Mouse (Mus musculus) myocyte (in vitro differentiated cells): ENCODE data around the gene Frrs1. TPM values are rescaled to one million over a fixed set of nuclear protein-coding genes. Genes with fewer than 3 reads are reported as not detected.

ENCODE experiments used
- H3K27me3 ChIP-seq: one replicate; pipeline ENCODE4 v1.6.1; 2011; ENCODE audit not compliant: control insufficient read depth, insufficient read depth, insufficient read length
- H3K36me3 ChIP-seq: one replicate; pipeline ENCODE4 v1.6.1; 2011; ENCODE audit not compliant: control insufficient read depth, insufficient read depth
- H3K4me2 ChIP-seq: one replicate; pipeline ENCODE4 v1.6.1; 2011; ENCODE audit warnings: low read depth, control low read depth
- H3K4me3 ChIP-seq: one replicate; pipeline ENCODE4 v1.5.1; 2011; ENCODE audit warnings: mild to moderate bottlenecking, control low read depth, moderate library complexity
- H3K79me2 ChIP-seq: one replicate; pipeline ENCODE4 v1.6.1; 2011; ENCODE audit not compliant: control insufficient read depth, insufficient read depth
- H3ac ChIP-seq: one replicate; pipeline ENCODE4 v1.6.1; 2011; ENCODE audit not compliant: control insufficient read depth, insufficient read length
- CEBPB ChIP-seq: IDR thresholded peaks from 2 replicates; pipeline ENCODE4 v1.6.1; 2011; ENCODE audit warnings: mild to moderate bottlenecking, moderate library complexity; ENCODE audit not compliant: poor library complexity, insufficient read depth, severe bottlenecking
- E2F4 ChIP-seq: IDR thresholded peaks from one replicate; pipeline ENCODE4 v1.6.1; 2011; ENCODE audit warnings: mild to moderate bottlenecking, control low read depth, moderate library complexity; ENCODE audit not compliant: insufficient read depth
- MAX ChIP-seq: IDR thresholded peaks from one replicate; pipeline ENCODE4 v1.6.1; 2011; ENCODE audit warnings: low read depth, mild to moderate bottlenecking, control low read depth
- MYOD1 ChIP-seq, 3 experiments: IDR thresholded peaks; one replicate each; pipeline ENCODE4 v1.6.1; 2011; ENCODE audit warnings: control low read depth in 2 of 3, low read depth in 2 of 3, mild to moderate bottlenecking in 2 of 3, moderate library complexity in 1 of 3; ENCODE audit not compliant: insufficient read length in 2 of 3, control insufficient read depth in 1 of 3
- MYOG ChIP-seq, 3 experiments: IDR thresholded peaks; one replicate each; pipeline ENCODE4 v1.6.1; 2011; ENCODE audit warnings: control low read depth in 2 of 3, low read depth in 2 of 3, mild to moderate bottlenecking in 2 of 3; ENCODE audit not compliant: insufficient read length in 2 of 3, control insufficient read depth in 1 of 3, insufficient read depth in 1 of 3
- POLR2A ChIP-seq: IDR thresholded peaks from one replicate; pipeline ENCODE4 v1.6.1; 2011; ENCODE audit warnings: low read depth, mild to moderate bottlenecking, control low read depth, moderate library complexity; ENCODE audit not compliant: insufficient read length
- POLR2AphosphoS2 ChIP-seq: IDR thresholded peaks from one replicate; pipeline ENCODE4 v1.6.1; 2011; ENCODE audit warnings: low read depth, control low read depth; ENCODE audit not compliant: insufficient read length
- REST ChIP-seq: IDR thresholded peaks from one replicate; pipeline ENCODE4 v1.6.1; 2011; ENCODE audit warnings: mild to moderate bottlenecking, control low read depth, moderate library complexity; ENCODE audit not compliant: insufficient read depth, insufficient read length
- SRF ChIP-seq: IDR thresholded peaks from one replicate; pipeline ENCODE4 v1.6.1; 2011; ENCODE audit warnings: low read depth; ENCODE audit not compliant: control insufficient read depth, insufficient read length
- TCF12 ChIP-seq: IDR thresholded peaks from one replicate; pipeline ENCODE4 v1.6.1; 2011; ENCODE audit warnings: mild to moderate bottlenecking, control low read depth; ENCODE audit not compliant: poor library complexity, insufficient read depth, severe bottlenecking
- TCF3 ChIP-seq: IDR thresholded peaks from one replicate; pipeline ENCODE4 v1.6.1; 2011; ENCODE audit warnings: low read depth, control low read depth; ENCODE audit not compliant: insufficient read length
- polyA plus RNA-seq: library from polyadenylated mRNA; unstranded; fragments of >200 nt; fragmentation: generic; extraction: Trizol; gene quantifications from one replicate; pipeline ENCODE4 v1.2.1, GENCODE M21; 2012; ENCODE audit warnings: missing spikeins

Frrs1 gene
- polyA plus RNA-seq, 1 experiment: 12.7 TPM

GRCm38 (mm10) chr3:116817231-116817630, 42.0 kb upstream of the Frrs1 start:
- Histone ChIP-seq H3ac (no peak overlapping the region), H3K27me3 (no peaks in the 10 kb centered on the region), H3K4me3 (no peak overlapping the region), H3K79me2 (no peaks in the 10 kb centered on the region), H3K4me2 (no peak overlapping the region), H3K36me3 (no peaks in the 10 kb centered on the region)
- TF ChIP-seq POLR2AphosphoS2 (no peak), CEBPB (no peak), TCF12 (no peak), E2F4 (no peak), MAX (no peak)

GRCm38 (mm10) chr3:116826471-116827215, 32.6 kb upstream of the Frrs1 start:
- Histone ChIP-seq H3K79me2 (no peaks in the 10 kb centered on the region), H3K27me3 (no peaks in the 10 kb centered on the region), H3K36me3 (no peaks in the 10 kb centered on the region), H3K4me2 (peak overlapping the region; percentile 14), H3ac (no peak overlapping the region), H3K4me3 (no peak overlapping the region)
- TF ChIP-seq POLR2AphosphoS2 (no peak), POLR2A (no peak), E2F4 (no peak), SRF (no peak), MAX (no peak), TCF12 (no peak), REST (no peak), TCF3 (no peak)

- TF ChIP-seq MYOG (IDR thresholded peaks at IDR 0.05; ENCODE audit: control insufficient read depth in 1 of 3, insufficient read depth in 1 of 3, insufficient read length in 2 of 3, low read depth in 2 of 3): no peak
- H3K27me3 ChIP-seq: no peaks in the 10 kb centered on the region
- H3ac ChIP-seq: no peak overlapping the region
- H3K79me2 ChIP-seq: no peaks in the 10 kb centered on the region
- no peaks in the 10 kb centered on the region for H3K36me3 ChIP-seq
- no peak overlapping the region for H3K4me3 ChIP-seq
- H3K4me2 ChIP-seq: no peak overlapping the region
These were observed 29.9 kb upstream of the Frrs1 start for GRCm38 (mm10) chr3:116829274-116829920.

GRCm38 (mm10) chr3:116831324-116831723, 27.9 kb upstream of the Frrs1 start:
- no peak for TF ChIP-seq CEBPB
- no peak for TF ChIP-seq TCF12

GRCm38 (mm10) chr3:116832526-116833310, 26.5 kb upstream of the Frrs1 start:
- Histone ChIP-seq H3K27me3 (no peaks in the 10 kb centered on the region), H3ac (no peak overlapping the region), H3K4me3 (no peak overlapping the region), H3K36me3 (no peaks in the 10 kb centered on the region), H3K4me2 (peak overlapping the region; percentile 30), H3K79me2 (no peaks in the 10 kb centered on the region)
- peak in 1 of 3 experiments; percentile 66 for TF ChIP-seq MYOD1 (IDR thresholded peaks at IDR 0.05; ENCODE audit: control insufficient read depth in 1 of 3, insufficient read length in 2 of 3, low read depth in 2 of 3)
- no peak for TF ChIP-seq POLR2AphosphoS2
- TF ChIP-seq CEBPB: no peak
- peak in 2 of 3 experiments; percentile 2 to 48 for TF ChIP-seq MYOG (IDR thresholded peaks at IDR 0.05; ENCODE audit: control insufficient read depth in 1 of 3, insufficient read depth in 1 of 3, insufficient read length in 2 of 3, low read depth in 2 of 3)
- TF ChIP-seq SRF: no peak
- no peak for TF ChIP-seq TCF3
- TF ChIP-seq TCF12: no peak
- TF ChIP-seq POLR2A: no peak
- no peak for TF ChIP-seq E2F4

More at GRCm38 (mm10) chr3:116831324-116831723, 27.9 kb upstream of the Frrs1 start:
- no peaks in the 10 kb centered on the region for H3K36me3 ChIP-seq
- H3K79me2 ChIP-seq: no peaks in the 10 kb centered on the region
- no peak overlapping the region for H3K4me2 ChIP-seq
- no peak overlapping the region for H3K4me3 ChIP-seq
- no peak overlapping the region for H3ac ChIP-seq
- H3K27me3 ChIP-seq: no peaks in the 10 kb centered on the region
